Mouse (Mus musculus): ENCODE measurements around the gene Ptk6.

DNA sequence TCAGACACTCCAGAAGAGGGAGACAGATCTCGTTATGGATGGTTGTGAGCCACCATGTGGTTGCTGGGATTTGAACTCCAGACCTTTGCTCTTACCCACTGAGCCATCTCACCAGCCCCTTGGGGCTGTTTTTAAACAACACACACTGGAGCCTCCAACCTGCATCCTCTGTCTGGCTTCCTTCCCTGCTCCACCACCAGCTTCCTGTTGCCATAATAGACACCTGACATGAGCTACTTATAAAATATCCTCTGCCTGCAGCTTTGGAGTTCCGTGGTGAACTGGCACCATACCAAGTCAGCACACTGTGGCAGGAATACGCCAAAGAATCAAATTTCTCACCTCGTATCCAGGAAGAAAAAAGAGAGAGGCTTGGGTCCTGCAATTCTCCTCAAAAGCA is 41.8 kb downstream of the Ptk6 start:
- TF ChIP-seq CTCF (IDR thresholded peaks at IDR 0.05; ENCODE audit: control insufficient read depth, insufficient read depth, insufficient replicate concordance, low read depth, low read length) (no peak), POLR2A (IDR thresholded peaks at IDR 0.05; ENCODE audit: control insufficient read depth, low read depth, low read length) (no peak)

Measured in testis, adult 2 months (tissue).